Mouse (Mus musculus) layer of hippocampus, adult 6 months (tissue): ENCODE results near the gene Map4k5. TPM values are rescaled to one million over a fixed set of nuclear protein-coding genes. Genes with fewer than 3 reads are reported as not detected.

ENCODE experiments used
- long read RNA-seq, 2 experiments: library from polyadenylated mRNA; unstranded; transcript quantifications; one replicate each; pipeline ENCODE4 v2.0.0; 2019 to 2020
- microRNA-seq: library from miRNA; unstranded; fragments of <30 nt; microRNA quantifications from one replicate; pipeline ENCODE4 v1.2.0, GENCODE M21; 2020
- polyA plus RNA-seq: library from polyadenylated mRNA; unstranded; fragments of <200 nt; fragmentation: Nextera tagmentation; gene quantifications from 2 replicates; pipeline ENCODE4 v1.2.3, GENCODE M21; 2021

Map4k5 gene
- 11.7 and 12.1 TPM in 2 replicates for polyA plus RNA-seq
- long read RNA-seq, experiment 1, partial matches to known transcripts: 16 of 30 reads
- long read RNA-seq, experiment 1, other reads (novel, unspliced or antisense): 13 of 30 reads
- long read RNA-seq, experiment 2, transcript Map4k5-206 (8 exons, 1,885 nt): major isoform, 6 of 221 reads
- long read RNA-seq, experiment 2, partial matches to known transcripts: 24 of 221 reads
- long read RNA-seq, experiment 2, other reads (novel, unspliced or antisense): 191 of 221 reads

GRCm38 (mm10) chr12:69892371-69893251 is at the start of gene Map4k5, which contains the start of gene Atl1:
Map4k5 (minus strand) TSS chr12:69893200.
Atl1 (plus strand) TSS chr12:69892614.

GRCm38 (mm10) chr12:69790530-69791505 is 102.2 kb downstream of the Map4k5 start, which contains the start of gene Cdkl1:
Cdkl1 (minus strand) TSS chr12:69791267.

Small RNA genes lying within 50 kb of the gene (microRNA-seq; reads per million reads assigned to microRNA genes)
- gene Mir681: not detected

Other genes with a start within 250 kb of the Map4k5 start
- 3.2 and 3.7 TPM in 2 replicates for gene Sos2, start 211.3 kb downstream of the Map4k5 start, polyA plus RNA-seq
- 4.8 and 5.9 TPM in 2 replicates for gene L2hgdh, start 168.3 kb downstream of the Map4k5 start, polyA plus RNA-seq
- 26.5 and 37.9 TPM in 2 replicates for gene Atp5s, start 168.2 kb downstream of the Map4k5 start, polyA plus RNA-seq
- 18.4 and 19.4 TPM in 2 replicates for gene Cdkl1, start 101.9 kb downstream of the Map4k5 start, polyA plus RNA-seq
- 84.9 and 92.3 TPM in 2 replicates for gene Atl1, start 586 bp downstream of the Map4k5 start, polyA plus RNA-seq
- gene Sav1, start 93.8 kb upstream of the Map4k5 start, polyA plus RNA-seq: 0.13 and 0.16 TPM in 2 replicates
- gene Nin, start 220.5 kb upstream of the Map4k5 start, polyA plus RNA-seq: 2.8 and 2.9 TPM in 2 replicates